Mouse (Mus musculus) cerebellum, adult 11-12 months (tissue): ENCODE results near the gene Vegfa.
"Not testable (repeated sequence)": the region's sequence is repeated elsewhere in the genome, so short reads cannot be mapped to it uniquely, and the experiment has no call there.

Experiments
- DNase-seq: peaks from one replicate; pipeline ENCODE4 v3.0.0; 2022

Gene Vegfa

GRCm38 (mm10) chr17:45986915-45987314 is 45.3 kb downstream of the Vegfa start:
- no peak for DNase-seq

- no peak for DNase-seq
These were observed 45.8 kb downstream of the Vegfa start for GRCm38 (mm10) chr17:45986374-45986773.

- DNase-seq = not testable (repeated sequence)
These were observed 49.0 kb downstream of the Vegfa start for GRCm38 (mm10) chr17:45983185-45983584.

- DNase-seq = no peak
These were observed 50.3 kb downstream of the Vegfa start for GRCm38 (mm10) chr17:45981841-45982240.

GRCm38 (mm10) chr17:45979025-45979805 is 53.0 kb downstream of the Vegfa start:
- DNase-seq = no peak

- no peak for DNase-seq
These were observed 57.7 kb downstream of the Vegfa start for GRCm38 (mm10) chr17:45974461-45974860.

- DNase-seq = no peak
These were observed 59.0 kb downstream of the Vegfa start for GRCm38 (mm10) chr17:45973214-45973613.

- no peak for DNase-seq
These were observed 59.8 kb downstream of the Vegfa start for GRCm38 (mm10) chr17:45972405-45972804.

- DNase-seq = no peak
These were observed 60.4 kb downstream of the Vegfa start for GRCm38 (mm10) chr17:45971800-45972199.

GRCm38 (mm10) chr17:45970741-45971550 is 61.2 kb downstream of the Vegfa start:
- DNase-seq = no peak

GRCm38 (mm10) chr17:45969596-45969995 is 62.6 kb downstream of the Vegfa start:
- DNase-seq = no peak

GRCm38 (mm10) chr17:45968341-45968740 is 63.8 kb downstream of the Vegfa start:
- DNase-seq = no peak
